Mouse (Mus musculus) layer of hippocampus, postnatal 25 days (tissue): ENCODE data around the gene Ppargc1a. TPM values are rescaled to one million over a fixed set of nuclear protein-coding genes. Genes with fewer than 3 reads are reported as not detected.

ENCODE experiments used
- DNase-seq, 2 experiments: peaks; one replicate each; pipeline ENCODE4 v3.0.0; 2022; ENCODE audit warnings: mixed read lengths in 2 of 2, low spot score in 1 of 2; ENCODE audit errors: extremely low spot score in 1 of 2
- total RNA-seq, 2 experiments: library from RNA; stranded (reverse); gene quantifications; 2 replicates each; pipeline ENCODE4 v1.2.3; 2021

The Ppargc1a gene
- total RNA-seq, 2 experiments from 2014 or later = 39.4 to 45.2 TPM

- DNase-seq = no peak
Measured at GRCm38 (mm10) chr5:51520807-51521206, 46.7 kb downstream of the Ppargc1a start.

GRCm38 (mm10) chr5:51517440-51518187 lies 49.9 kb downstream of the Ppargc1a start:
- no peak for DNase-seq

GRCm38 (mm10) chr5:51504654-51505053 lies 62.9 kb downstream of the Ppargc1a start:
- no peak for DNase-seq

- DNase-seq = no peak
Measured at GRCm38 (mm10) chr5:51497910-51498517, 69.5 kb downstream of the Ppargc1a start.

- DNase-seq = peak in 1 of 2 experiments; percentile 14
Measured at GRCm38 (mm10) chr5:51495446-51495845, 72.1 kb downstream of the Ppargc1a start.

GRCm38 (mm10) chr5:51494358-51494876 lies 73.1 kb downstream of the Ppargc1a start:
- no peak for DNase-seq

GRCm38 (mm10) chr5:51483768-51484167 lies 83.8 kb downstream of the Ppargc1a start:
- no peak for DNase-seq

GRCm38 (mm10) chr5:51479859-51480258 lies 87.7 kb downstream of the Ppargc1a start:
- DNase-seq = no peak

GRCm38 (mm10) chr5:51479456-51479855 lies 88.1 kb downstream of the Ppargc1a start:
- DNase-seq = no peak

- DNase-seq = no peak
Measured at GRCm38 (mm10) chr5:51478319-51478994, 89.1 kb downstream of the Ppargc1a start.

GRCm38 (mm10) chr5:51477140-51477539 lies 90.4 kb downstream of the Ppargc1a start:
- no peak for DNase-seq

- no peak for DNase-seq
Measured at GRCm38 (mm10) chr5:51475034-51475541, 92.4 kb downstream of the Ppargc1a start.

GRCm38 (mm10) chr5:51471614-51472013 lies 95.9 kb downstream of the Ppargc1a start:
- DNase-seq = no peak

- no peak for DNase-seq
Measured at GRCm38 (mm10) chr5:51466036-51466435, 101.5 kb downstream of the Ppargc1a start.

GRCm38 (mm10) chr5:51452033-51452432 lies 115.5 kb downstream of the Ppargc1a start:
- DNase-seq = no peak

- no peak for DNase-seq
Measured at GRCm38 (mm10) chr5:51447631-51448030, 119.9 kb downstream of the Ppargc1a start.

GRCm38 (mm10) chr5:51446299-51447090 lies 121.0 kb downstream of the Ppargc1a start:
- DNase-seq = no peak

- no peak for DNase-seq
Measured at GRCm38 (mm10) chr5:51445726-51446125, 121.8 kb downstream of the Ppargc1a start.

GRCm38 (mm10) chr5:51439773-51440172 lies 127.8 kb downstream of the Ppargc1a start:
- DNase-seq = no peak

GRCm38 (mm10) chr5:51433905-51434304 lies 133.6 kb downstream of the Ppargc1a start:
- no peak for DNase-seq
